Mouse (Mus musculus): Measurements from ENCODE around the gene Pnpla7. TPM values are rescaled to one million over a fixed set of nuclear protein-coding genes. Genes with fewer than 3 reads are reported as not detected.
A peak's percentile ranks its signal among the peaks of the same experiment; 100 is the strongest.
"Not testable (repeated sequence)": the region's sequence is repeated elsewhere in the genome, so short reads cannot be mapped to it uniquely, and the experiment has no call there.

Pnpla7 gene
- polyA plus RNA-seq, 1 experiment from 2014 or later: 9.5 TPM

DNA sequence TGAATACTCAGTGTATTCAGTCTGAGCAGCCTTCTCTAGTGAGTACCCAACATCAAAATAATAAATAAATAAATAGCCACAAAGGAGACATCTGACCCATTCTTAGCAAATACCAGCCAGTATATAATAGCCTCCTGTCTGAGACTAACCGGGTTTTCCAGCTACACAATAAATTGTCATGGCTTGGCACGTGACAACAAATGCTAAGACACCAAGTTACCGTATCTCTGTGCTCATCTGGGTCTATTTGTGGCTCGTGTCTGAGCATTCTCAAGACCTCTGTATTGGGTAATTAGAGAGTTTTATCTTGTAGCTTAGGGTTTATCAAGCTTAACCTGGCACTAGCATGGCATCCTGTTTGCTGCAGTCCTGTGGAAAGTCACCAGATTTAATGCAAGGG lies 33.7 kb upstream of the Pnpla7 start:
- no peak for ATAC-seq (ENCODE audit: insufficient read depth, low FRiP score)
- Histone ChIP-seq H3K27me3 (ENCODE audit: control insufficient read depth, insufficient read depth, low read length) (no peaks in the 10 kb centered on the region), H3K9ac (ENCODE audit: low read length) (no peak overlapping the region), H3K4me3 (replicated peaks; ENCODE audit: low read length) (no peak overlapping the region), H3K9me3 (replicated peaks; ENCODE audit: control insufficient read depth, low read length) (no peaks in the 10 kb centered on the region), H3K36me3 (ENCODE audit: control insufficient read depth, insufficient read depth, low read length) (no peaks in the 10 kb centered on the region), H3K27ac (ENCODE audit: low read length) (no peak overlapping the region), H3K4me1 (ENCODE audit: control insufficient read depth, insufficient read depth, low read length) (no peaks in the 10 kb centered on the region), H3K4me2 (ENCODE audit: low read depth, low read length) (no peak overlapping the region)
- 73% methylated on average over 4 of the region's 4 CpGs for WGBS

- not testable (repeated sequence) for H3K4me2 ChIP-seq (ENCODE audit: low read depth, low read length); ATAC-seq (ENCODE audit: insufficient read depth, low FRiP score); H3K27me3 ChIP-seq (ENCODE audit: control insufficient read depth, insufficient read depth, low read length); H3K4me1 ChIP-seq (ENCODE audit: control insufficient read depth, insufficient read depth, low read length); H3K36me3 ChIP-seq (ENCODE audit: control insufficient read depth, insufficient read depth, low read length); H3K9me3 ChIP-seq (replicated peaks; ENCODE audit: control insufficient read depth, low read length); H3K9ac ChIP-seq (ENCODE audit: low read length); H3K27ac ChIP-seq (ENCODE audit: low read length); H3K4me3 ChIP-seq (replicated peaks; ENCODE audit: low read length)
- WGBS: 43% methylated on average over 2 of the region's 2 CpGs
Observed at GRCm38 (mm10) chr2:24944304-24944703, 31.5 kb upstream of the Pnpla7 start.

- H3K36me3 ChIP-seq (ENCODE audit: control insufficient read depth, insufficient read depth, low read length): 0 out of 2 replicates have a peak, but pooled peaks cover 3% of the 10 kb centered on the region
- H3K4me1 ChIP-seq (ENCODE audit: control insufficient read depth, insufficient read depth, low read length): peaks cover 17% of the 10 kb centered on the region
- H3K27me3 ChIP-seq (ENCODE audit: control insufficient read depth, insufficient read depth, low read length): no peaks in the 10 kb centered on the region
- WGBS: under 1% methylated on average over 105 of the region's 108 CpGs
- peak within 1 kb of the TSS; percentile 93 for H3K9ac ChIP-seq (ENCODE audit: low read length)
- ATAC-seq (ENCODE audit: insufficient read depth, low FRiP score): peak; percentile 99
- peak within 1 kb of the TSS; percentile 96 for H3K4me2 ChIP-seq (ENCODE audit: low read depth, low read length)
- peak within 1 kb of the TSS; percentile 41 for H3K27ac ChIP-seq (ENCODE audit: low read length)
- H3K4me3 ChIP-seq (replicated peaks; ENCODE audit: low read length): peak within 1 kb of the TSS; percentile 92
- no peaks in the 10 kb centered on the region for H3K9me3 ChIP-seq (replicated peaks; ENCODE audit: control insufficient read depth, low read length)
Observed at GRCm38 (mm10) chr2:24949421-24950188, 26.2 kb upstream of the Pnpla7 start, which contains the start of gene Zmynd19. Gene Zmynd19 (plus strand): TSS chr2:24949792.

GRCm38 (mm10) chr2:24950189-24950535 lies 25.7 kb upstream of the Pnpla7 start:
- ATAC-seq (ENCODE audit: insufficient read depth, low FRiP score): peak; percentile 2; the same call in 1 of the 2 replicates
- peaks cover 17% of the 10 kb centered on the region for H3K4me1 ChIP-seq (ENCODE audit: control insufficient read depth, insufficient read depth, low read length)
- WGBS: under 1% methylated on average over 31 of the region's 31 CpGs
- peak overlapping the region; percentile 92 for H3K4me3 ChIP-seq (replicated peaks; ENCODE audit: low read length)
- H3K4me2 ChIP-seq (ENCODE audit: low read depth, low read length): peak overlapping the region; percentile 96
- no peaks in the 10 kb centered on the region for H3K27me3 ChIP-seq (ENCODE audit: control insufficient read depth, insufficient read depth, low read length)
- H3K36me3 ChIP-seq (ENCODE audit: control insufficient read depth, insufficient read depth, low read length): peaks cover 3% of the 10 kb centered on the region; the same call in 1 of the 2 replicates
- H3K9ac ChIP-seq (ENCODE audit: low read length): peak overlapping the region; percentile 93
- H3K27ac ChIP-seq (ENCODE audit: low read length): peak overlapping the region; percentile 41
- no peaks in the 10 kb centered on the region for H3K9me3 ChIP-seq (replicated peaks; ENCODE audit: control insufficient read depth, low read length)

DNA sequence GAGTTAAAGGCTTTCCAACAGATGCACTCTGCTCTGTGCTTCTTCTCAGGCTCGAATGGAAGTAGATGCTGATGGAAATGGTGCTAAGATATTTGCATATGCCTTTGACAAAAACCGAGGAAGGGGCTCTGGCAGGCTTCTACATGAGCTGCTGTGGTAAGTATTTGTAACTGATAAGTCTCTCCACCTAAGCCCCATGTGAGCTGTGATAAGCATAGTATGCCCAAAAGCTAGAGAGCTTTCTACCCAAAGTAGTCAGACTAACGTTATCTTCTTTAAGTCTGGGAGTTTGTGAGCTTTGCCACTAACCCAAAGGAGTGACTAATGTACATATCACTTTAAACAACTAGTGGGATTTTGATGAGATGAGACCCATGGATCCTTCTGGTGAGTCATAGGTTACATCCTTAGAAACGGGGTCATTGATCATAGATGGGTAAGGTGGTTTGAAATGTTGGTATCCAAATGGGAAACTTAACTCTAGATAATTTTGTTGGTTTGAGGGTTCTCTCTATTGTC lies 23.2 kb upstream of the Pnpla7 start:
- no peak for ATAC-seq (ENCODE audit: insufficient read depth, low FRiP score)
- no peak overlapping the region for H3K4me3 ChIP-seq (replicated peaks; ENCODE audit: low read length)
- no peaks in the 10 kb centered on the region for H3K27me3 ChIP-seq (ENCODE audit: control insufficient read depth, insufficient read depth, low read length)
- no peak overlapping the region for H3K9ac ChIP-seq (ENCODE audit: low read length)
- H3K4me2 ChIP-seq (ENCODE audit: low read depth, low read length): no peak overlapping the region
- H3K27ac ChIP-seq (ENCODE audit: low read length): no peak overlapping the region
- 86% methylated on average over 4 of the region's 4 CpGs for WGBS
- peaks cover 17% of the 10 kb centered on the region for H3K4me1 ChIP-seq (ENCODE audit: control insufficient read depth, insufficient read depth, low read length)
- H3K9me3 ChIP-seq (replicated peaks; ENCODE audit: control insufficient read depth, low read length): no peaks in the 10 kb centered on the region
- H3K36me3 ChIP-seq (ENCODE audit: control insufficient read depth, insufficient read depth, low read length): peaks cover 3% of the 10 kb centered on the region; the same call in 1 of the 2 replicates

DNA sequence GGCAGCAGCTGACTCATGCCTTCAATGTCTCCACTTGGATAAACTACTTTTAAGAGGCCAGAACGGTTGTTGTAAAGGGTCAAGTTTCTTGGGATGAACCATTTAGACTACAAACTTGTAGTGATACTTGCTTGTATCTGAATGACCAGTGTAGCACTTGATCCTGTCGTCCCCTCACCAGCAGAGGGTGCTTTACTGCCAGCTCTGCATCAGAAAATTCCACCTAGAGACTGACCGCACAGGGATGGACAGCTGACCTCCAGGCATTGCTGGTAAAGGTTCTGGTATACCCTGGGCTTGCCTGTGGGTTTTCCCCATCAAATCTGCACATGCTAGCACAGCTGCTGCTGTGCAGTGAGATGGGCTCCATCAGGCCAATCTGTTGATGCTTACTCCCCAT lies 14.9 kb upstream of the Pnpla7 start:
- WGBS: 37% methylated on average over 3 of the region's 3 CpGs
- H3K4me2 ChIP-seq (ENCODE audit: low read depth, low read length): no peak overlapping the region
- no peak overlapping the region for H3K9ac ChIP-seq (ENCODE audit: low read length)
- no peak for ATAC-seq (ENCODE audit: insufficient read depth, low FRiP score)
- no peaks in the 10 kb centered on the region for H3K9me3 ChIP-seq (replicated peaks; ENCODE audit: control insufficient read depth, low read length)
- H3K4me3 ChIP-seq (replicated peaks; ENCODE audit: low read length): no peak overlapping the region
- H3K4me1 ChIP-seq (ENCODE audit: control insufficient read depth, insufficient read depth, low read length): peaks cover 7% of the 10 kb centered on the region; the same call in 1 of the 2 replicates
- H3K36me3 ChIP-seq (ENCODE audit: control insufficient read depth, insufficient read depth, low read length): peaks cover 5% of the 10 kb centered on the region; the same call in 1 of the 2 replicates
- no peak overlapping the region for H3K27ac ChIP-seq (ENCODE audit: low read length)
- H3K27me3 ChIP-seq (ENCODE audit: control insufficient read depth, insufficient read depth, low read length): no peaks in the 10 kb centered on the region

- WGBS: under 1% methylated on average over 28 of the region's 28 CpGs
- Histone ChIP-seq H3K9ac (ENCODE audit: low read length) (peak within 1 kb of the TSS; percentile 82), H3K36me3 (ENCODE audit: control insufficient read depth, insufficient read depth, low read length) (peaks cover 8% of the 10 kb centered on the region; the same call in 1 of the 2 replicates), H3K9me3 (replicated peaks; ENCODE audit: control insufficient read depth, low read length) (no peaks in the 10 kb centered on the region), H3K4me2 (ENCODE audit: low read depth, low read length) (peak within 1 kb of the TSS; percentile 80), H3K4me3 (replicated peaks; ENCODE audit: low read length) (peak within 1 kb of the TSS; percentile 80), H3K27me3 (ENCODE audit: control insufficient read depth, insufficient read depth, low read length) (no peaks in the 10 kb centered on the region), H3K27ac (ENCODE audit: low read length) (no peak within 1 kb of the TSS; the same call in 1 of the 2 replicates), H3K4me1 (ENCODE audit: control insufficient read depth, insufficient read depth, low read length) (peaks cover 7% of the 10 kb centered on the region; the same call in 1 of the 2 replicates)
- ATAC-seq (ENCODE audit: insufficient read depth, low FRiP score): peak; percentile 89
Observed at GRCm38 (mm10) chr2:24962304-24963000, 13.4 kb upstream of the Pnpla7 start, which contains the start of gene Dph7. Gene Dph7 (plus strand): TSS chr2:24962400.

- no peaks in the 10 kb centered on the region for H3K27me3 ChIP-seq (ENCODE audit: control insufficient read depth, insufficient read depth, low read length)
- H3K4me3 ChIP-seq (replicated peaks; ENCODE audit: low read length): no peak overlapping the region
- no peaks in the 10 kb centered on the region for H3K9me3 ChIP-seq (replicated peaks; ENCODE audit: control insufficient read depth, low read length)
- H3K27ac ChIP-seq (ENCODE audit: low read length): no peak overlapping the region
- peaks cover 9% of the 10 kb centered on the region for H3K4me1 ChIP-seq (ENCODE audit: control insufficient read depth, insufficient read depth, low read length)
- H3K36me3 ChIP-seq (ENCODE audit: control insufficient read depth, insufficient read depth, low read length): 0 out of 2 replicates have a peak, but pooled peaks cover 10% of the 10 kb centered on the region
- H3K9ac ChIP-seq (ENCODE audit: low read length): no peak overlapping the region
- no peak for ATAC-seq (ENCODE audit: insufficient read depth, low FRiP score)
- H3K4me2 ChIP-seq (ENCODE audit: low read depth, low read length): no peak overlapping the region
- 84% methylated on average over 4 of the region's 4 CpGs for whole genome bisulfite sequencing
Observed at GRCm38 (mm10) chr2:24970386-24970785, 5.4 kb upstream of the Pnpla7 start.

- Histone ChIP-seq H3K4me2 (ENCODE audit: low read depth, low read length) (peak overlapping the region; percentile 62), H3K27ac (ENCODE audit: low read length) (peak overlapping the region; percentile 88), H3K4me3 (replicated peaks; ENCODE audit: low read length) (peak overlapping the region; percentile 93), H3K9ac (ENCODE audit: low read length) (peak overlapping the region; percentile 87), H3K4me1 (ENCODE audit: control insufficient read depth, insufficient read depth, low read length) (peaks cover 14% of the 10 kb centered on the region)
- not testable (repeated sequence) for H3K27me3 ChIP-seq (ENCODE audit: control insufficient read depth, insufficient read depth, low read length); ATAC-seq (ENCODE audit: insufficient read depth, low FRiP score); H3K36me3 ChIP-seq (ENCODE audit: control insufficient read depth, insufficient read depth, low read length); H3K9me3 ChIP-seq (replicated peaks; ENCODE audit: control insufficient read depth, low read length)
- WGBS: under 1% methylated on average over 17 of the region's 17 CpGs
Observed at GRCm38 (mm10) chr2:24974452-24974851, 1.4 kb upstream of the Pnpla7 start.

Measured in stomach, embryonic 16.5 days (tissue).